Mouse (Mus musculus) myocyte (in vitro differentiated cells): Measurements from ENCODE around the gene Cct3.
"Not testable (repeated sequence)": the region's sequence is repeated elsewhere in the genome, so short reads cannot be mapped to it uniquely, and the experiment has no call there.

Experiments used
- E2F4 ChIP-seq: IDR thresholded peaks from one replicate; pipeline ENCODE4 v1.6.1; 2011; ENCODE audit warnings: mild to moderate bottlenecking, control low read depth, moderate library complexity; ENCODE audit not compliant: insufficient read depth
- MAX ChIP-seq: IDR thresholded peaks from one replicate; pipeline ENCODE4 v1.6.1; 2011; ENCODE audit warnings: low read depth, mild to moderate bottlenecking, control low read depth
- MYOD1 ChIP-seq, 3 experiments: IDR thresholded peaks; one replicate each; pipeline ENCODE4 v1.6.1; 2011; ENCODE audit warnings: control low read depth in 2 of 3, low read depth in 2 of 3, mild to moderate bottlenecking in 2 of 3, moderate library complexity in 1 of 3; ENCODE audit not compliant: insufficient read length in 2 of 3, control insufficient read depth in 1 of 3
- POLR2A ChIP-seq: IDR thresholded peaks from one replicate; pipeline ENCODE4 v1.6.1; 2011; ENCODE audit warnings: low read depth, mild to moderate bottlenecking, control low read depth, moderate library complexity; ENCODE audit not compliant: insufficient read length
- TCF12 ChIP-seq: IDR thresholded peaks from one replicate; pipeline ENCODE4 v1.6.1; 2011; ENCODE audit warnings: mild to moderate bottlenecking, control low read depth; ENCODE audit not compliant: poor library complexity, insufficient read depth, severe bottlenecking
- USF1 ChIP-seq: IDR thresholded peaks from one replicate; pipeline ENCODE4 v1.6.1; 2011; ENCODE audit warnings: low read depth, mild to moderate bottlenecking, control low read depth, moderate library complexity

DNA sequence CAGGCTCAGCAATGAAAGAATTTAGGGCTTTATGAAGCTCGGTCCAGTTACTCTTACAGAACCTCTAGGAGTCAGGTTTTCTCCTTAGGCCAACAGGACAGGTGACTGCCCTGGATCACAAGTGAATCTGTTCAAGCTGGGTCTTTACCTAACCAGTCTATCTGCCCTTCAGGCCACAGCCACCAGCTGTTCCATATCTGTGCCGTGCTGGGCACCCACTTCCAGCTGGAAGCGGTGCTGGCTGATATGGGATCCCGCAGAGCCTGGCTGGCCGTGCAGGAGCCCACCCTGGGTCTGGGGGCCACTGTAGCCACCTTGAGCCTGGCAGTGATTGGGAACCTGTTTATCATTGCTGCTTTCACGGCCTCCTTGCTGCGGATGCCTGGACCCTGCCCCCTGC lies 70.6 kb downstream of the Cct3 start:
- not testable (repeated sequence) for TF ChIP-seq POLR2A; MYOD1 (IDR thresholded peaks at IDR 0.05; ENCODE audit: control insufficient read depth in 1 of 3, insufficient read length in 2 of 3, low read depth in 2 of 3); MAX; TCF12; E2F4; USF1
